Mouse (Mus musculus): ENCODE results near the gene Bhlhe41.

Gene Bhlhe41

DNA sequence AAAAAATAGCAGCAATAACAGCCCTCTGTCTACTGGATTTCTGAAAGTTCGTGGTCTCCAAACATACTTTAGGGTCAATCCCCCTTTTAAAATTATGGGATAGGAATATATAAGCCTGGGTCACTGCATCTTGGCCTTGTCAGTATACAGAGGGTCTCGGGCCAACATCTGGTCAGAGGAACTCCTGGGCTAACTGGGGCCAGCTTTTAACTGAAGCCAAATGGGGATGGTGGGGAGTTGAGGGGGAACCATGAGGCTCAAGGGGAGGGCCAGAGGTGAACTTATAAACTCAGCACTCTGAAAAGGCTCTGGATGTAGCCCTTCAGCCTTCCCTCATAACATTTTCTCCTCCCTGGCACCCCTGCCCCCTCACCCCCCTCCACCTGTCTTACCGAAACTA lies 1.8 kb upstream of the Bhlhe41 start:
- DNase-seq: no peak

- DNase-seq: peak; percentile 93
Observed at GRCm38 (mm10) chr6:145865886-145866851, 811 bp upstream of the Bhlhe41 start.

DNA sequence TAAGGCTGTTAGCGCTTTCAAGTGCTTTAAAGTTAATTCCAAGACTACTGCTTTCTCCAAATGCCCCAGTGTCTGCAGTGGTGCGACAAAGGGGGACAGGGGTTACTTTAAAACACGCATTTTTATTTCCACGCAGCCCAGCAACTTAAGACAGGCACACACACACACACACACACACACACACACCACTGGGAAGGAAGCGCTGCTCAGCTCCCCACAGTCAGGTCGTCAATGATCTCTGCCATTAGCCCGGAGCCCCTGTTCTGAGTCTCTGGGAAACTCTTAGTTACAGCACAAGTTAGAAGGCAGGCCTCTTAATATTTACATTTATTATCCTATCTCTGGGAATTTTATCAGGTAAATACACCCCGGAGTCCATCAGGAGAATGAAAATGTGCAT lies 1.2 kb downstream of the Bhlhe41 start:
- no peak for DNase-seq

GRCm38 (mm10) chr6:145863065-145863971 lies 2.0 kb downstream of the Bhlhe41 start:
- DNase-seq: peak; percentile 64

DNA sequence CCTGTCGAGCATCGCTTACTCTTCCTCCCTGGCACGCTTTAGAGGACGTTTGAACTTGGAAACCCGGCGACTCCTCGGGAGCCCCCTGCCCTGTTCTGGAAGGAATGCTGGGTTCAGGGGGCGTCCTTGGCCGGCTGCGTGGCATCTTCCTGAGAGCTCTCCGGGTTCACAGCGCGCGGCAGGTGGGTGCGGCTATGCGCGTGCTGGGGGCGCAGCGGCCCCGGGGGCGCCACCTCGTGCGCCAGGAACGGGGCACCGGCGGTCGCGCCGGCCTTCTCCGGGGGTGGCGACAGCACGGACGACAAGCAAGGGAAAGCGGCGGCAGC lies 2.7 kb downstream of the Bhlhe41 start:
- no peak for DNase-seq

- no peak for DNase-seq
Observed at GRCm38 (mm10) chr6:145862321-145862720, 3.0 kb downstream of the Bhlhe41 start.

GRCm38 (mm10) chr6:145861462-145862227 lies 3.7 kb downstream of the Bhlhe41 start:
- DNase-seq: no peak

DNA sequence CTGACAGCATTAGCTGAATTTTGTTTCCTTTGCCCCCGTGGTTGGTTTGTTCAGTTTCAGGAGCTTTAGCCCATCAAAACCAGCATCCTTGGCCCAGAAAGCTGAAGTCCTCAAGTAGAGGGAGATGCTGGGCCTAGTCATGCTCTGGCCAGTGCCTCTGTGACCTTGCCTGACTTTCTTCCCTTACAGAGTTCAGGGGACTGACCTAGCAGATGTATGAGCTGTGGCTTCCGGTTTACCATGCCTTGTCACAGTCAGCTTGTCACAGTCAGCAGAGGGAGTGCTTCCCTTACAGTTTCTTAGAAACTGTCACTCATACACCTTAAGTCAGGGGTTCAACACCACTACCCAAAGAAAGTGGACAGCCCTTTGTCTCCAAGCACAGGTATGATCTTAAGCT lies 5.0 kb downstream of the Bhlhe41 start:
- no peak for DNase-seq

- DNase-seq: no peak
Observed at GRCm38 (mm10) chr6:145858414-145858813, 6.9 kb downstream of the Bhlhe41 start.

GRCm38 (mm10) chr6:145857428-145857827 lies 7.9 kb downstream of the Bhlhe41 start:
- DNase-seq: no peak

- DNase-seq: peak; percentile 96
Observed at GRCm38 (mm10) chr6:145855720-145856551, 9.4 kb downstream of the Bhlhe41 start.

DNA sequence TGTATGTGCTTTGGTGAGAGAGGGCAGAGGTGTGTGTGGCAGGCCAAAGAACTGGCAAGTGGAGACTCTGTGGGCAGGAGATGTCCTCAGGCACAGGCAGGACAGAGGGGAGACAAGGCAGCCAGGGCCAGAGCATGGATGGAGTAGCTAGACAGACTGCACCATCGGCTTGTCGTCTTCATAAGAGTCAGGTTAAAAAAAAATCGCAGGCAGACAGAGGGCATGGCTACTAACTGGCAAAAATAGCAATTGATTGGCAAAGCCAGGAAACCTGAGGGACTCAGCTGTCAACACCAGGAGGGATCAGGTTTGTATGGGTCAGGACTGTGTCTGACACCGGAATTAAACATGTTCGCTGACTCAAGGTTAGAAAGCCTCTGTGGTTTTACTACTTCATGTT lies 10.6 kb downstream of the Bhlhe41 start:
- DNase-seq: no peak

GRCm38 (mm10) chr6:145853356-145854079 lies 11.8 kb downstream of the Bhlhe41 start:
- no peak for DNase-seq

- no peak for DNase-seq
Observed at GRCm38 (mm10) chr6:145852708-145853107, 12.7 kb downstream of the Bhlhe41 start.

DNA sequence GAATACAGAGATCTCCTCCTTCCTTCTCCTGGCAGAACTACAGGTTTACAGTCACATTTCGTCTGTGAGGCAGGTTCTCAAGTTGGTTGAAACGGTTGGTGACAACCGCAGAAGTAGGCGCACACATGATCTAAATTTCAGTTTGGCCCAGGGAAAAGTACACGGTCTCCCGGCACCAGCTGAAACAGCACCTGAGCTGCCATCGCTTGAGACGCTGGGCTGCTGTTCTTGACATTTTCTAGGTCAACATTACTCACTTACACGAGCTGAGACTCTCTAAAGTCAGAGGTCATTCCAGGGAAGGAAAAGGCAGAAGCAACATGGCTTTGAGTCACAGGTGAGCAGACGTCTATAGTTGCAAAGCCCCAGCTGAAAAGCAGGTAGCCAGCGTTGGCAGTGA lies 13.4 kb downstream of the Bhlhe41 start:
- no peak for DNase-seq

- DNase-seq: peak; percentile 36
Observed at GRCm38 (mm10) chr6:145850789-145851188, 14.6 kb downstream of the Bhlhe41 start.

DNA sequence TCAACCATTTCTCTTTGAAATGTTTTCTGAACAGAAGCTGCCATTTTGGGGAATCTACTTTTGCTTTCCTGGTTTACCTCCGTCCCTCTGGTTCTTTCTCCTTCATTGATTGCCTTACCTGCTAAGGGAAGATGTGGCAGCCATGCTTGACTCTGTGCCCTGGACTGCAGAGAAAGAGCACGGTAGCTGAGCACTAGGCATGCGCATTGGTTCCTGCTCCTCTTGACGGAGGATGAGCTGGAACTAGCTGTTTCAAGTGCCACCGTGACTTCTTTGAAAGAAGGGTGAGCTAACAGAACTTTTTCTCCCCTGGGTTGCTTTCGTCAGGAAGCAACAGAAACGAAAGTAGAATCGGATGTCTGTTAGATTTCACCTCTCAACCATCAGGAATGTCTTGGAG lies 17.7 kb downstream of the Bhlhe41 start:
- no peak for DNase-seq

DNA sequence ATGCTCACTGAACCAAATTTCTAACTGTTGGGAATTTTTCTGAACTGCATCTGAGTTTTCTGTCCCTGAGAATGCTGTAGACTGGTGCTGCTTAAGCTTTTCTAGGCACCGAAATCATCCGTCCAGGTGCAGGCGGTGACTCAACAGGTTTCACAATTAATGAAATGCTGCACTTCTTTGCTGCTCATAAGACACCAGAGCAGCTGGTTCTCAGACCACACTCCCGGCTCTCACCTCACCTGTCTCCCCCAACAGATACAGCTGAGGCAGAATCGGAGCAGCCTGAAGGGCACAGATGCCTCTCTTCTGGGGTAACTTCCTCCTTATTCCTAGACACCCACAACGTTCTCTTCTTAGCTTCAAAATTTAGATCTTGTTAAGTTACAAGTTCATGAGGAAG lies 18.4 kb downstream of the Bhlhe41 start:
- no peak for DNase-seq

GRCm38 (mm10) chr6:145846076-145846475 lies 19.3 kb downstream of the Bhlhe41 start:
- DNase-seq: no peak

DNA sequence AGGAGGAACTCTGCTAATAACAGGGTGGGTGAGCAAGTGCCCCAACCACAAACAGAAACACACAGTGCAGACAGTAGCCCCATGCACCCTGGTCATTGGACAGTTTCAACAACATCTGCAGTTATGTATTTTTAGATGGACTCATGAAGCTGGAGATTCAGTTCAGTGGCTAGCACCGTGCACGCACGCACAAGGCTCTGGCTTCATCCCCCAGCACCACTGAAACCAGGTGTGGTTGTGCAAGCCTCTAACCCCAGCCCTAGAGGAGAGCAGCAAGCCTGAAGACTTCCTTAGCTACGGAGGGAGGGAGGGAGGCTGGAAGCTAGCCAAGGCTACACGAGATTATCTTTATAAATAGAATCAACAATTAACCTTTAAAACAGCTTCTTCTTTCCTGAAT lies 19.7 kb downstream of the Bhlhe41 start:
- no peak for DNase-seq

DNA sequence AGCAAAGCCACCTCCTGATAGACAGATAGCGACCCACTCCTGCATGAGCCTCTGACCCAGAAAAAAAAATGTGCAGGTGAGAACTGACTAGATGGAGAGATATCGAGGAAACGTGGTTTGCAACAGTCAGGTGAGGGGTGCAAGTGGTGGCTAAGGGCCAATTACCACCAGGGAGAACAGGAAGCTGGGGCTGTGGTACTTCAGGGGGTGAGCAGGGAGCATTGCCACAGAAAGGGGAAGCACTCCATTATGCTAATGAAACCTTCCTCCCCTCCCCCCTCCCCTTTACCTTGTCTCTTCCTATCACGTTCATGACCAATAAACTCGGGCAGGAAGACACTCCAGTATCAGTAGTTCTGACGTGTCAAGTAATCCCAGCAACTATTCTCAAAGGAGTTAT lies 30.0 kb downstream of the Bhlhe41 start:
- DNase-seq: no peak
